Mouse (Mus musculus) CD4-positive helper T cell, adult 2 months (primary cell): ENCODE measurements at regions not wholly inside any gene's neighbourhood (a gene's known extent, or its start where the extent isn't known, plus 50 kb on each side); places are given as distances from the start of the nearest gene placed in this dataset.

ENCODE experiments used
- DNase-seq: peaks from one replicate; pipeline ENCODE4 v3.0.0-alpha.2; 2012; ENCODE audit warnings: low read depth, missing footprints, low spot score

DNA sequence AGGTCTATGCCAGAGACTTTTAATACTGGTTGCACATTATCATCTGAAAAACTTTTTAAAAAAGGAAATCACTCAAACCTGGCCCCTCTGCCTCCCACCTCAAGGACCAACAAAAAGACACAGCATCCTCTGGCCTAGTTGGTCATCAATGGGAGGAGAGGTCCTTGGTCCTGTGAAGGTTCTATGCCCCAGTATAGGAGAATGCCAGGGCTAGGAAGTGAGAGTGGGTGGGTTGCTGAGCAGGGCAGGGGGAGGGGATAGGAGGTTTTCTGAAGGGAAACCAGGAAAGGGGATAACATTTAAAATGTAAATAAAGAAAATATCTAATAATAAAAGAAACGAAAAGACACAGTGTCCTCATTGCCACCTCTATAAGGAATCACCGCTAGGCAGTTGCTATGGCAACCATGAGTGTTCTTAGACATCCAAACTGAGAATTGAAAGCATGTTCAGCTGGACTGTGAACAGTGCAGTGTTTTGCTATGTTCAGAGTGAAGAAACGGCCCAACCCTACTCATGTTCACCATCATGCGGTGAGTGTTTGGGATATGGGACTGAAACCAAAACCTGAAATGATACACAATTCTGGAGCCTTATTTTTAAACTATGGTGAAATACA, 82.5 kb upstream of the 4933402D24Rik start:
- no peak for DNase-seq

DNA sequence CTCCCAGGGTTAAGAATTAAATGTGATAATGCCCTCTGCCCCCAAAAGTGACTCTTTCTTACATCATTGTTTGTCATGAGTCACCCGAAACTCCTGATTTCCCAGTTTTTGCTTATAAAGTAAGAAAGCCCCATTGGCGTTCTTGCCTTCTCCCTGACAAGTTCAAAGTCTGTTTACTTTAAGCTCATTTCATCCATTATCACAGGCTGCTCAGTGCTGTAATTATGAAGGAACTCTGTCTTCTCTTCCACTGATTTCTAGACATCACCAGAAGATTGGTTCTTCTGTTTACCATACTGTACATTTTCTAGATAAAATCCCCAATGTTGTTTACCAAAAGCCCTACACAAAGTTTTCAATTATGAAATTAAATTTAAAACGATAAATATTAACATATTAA, 81.2 kb upstream of the 4933402D24Rik start:
- no peak for DNase-seq

DNA sequence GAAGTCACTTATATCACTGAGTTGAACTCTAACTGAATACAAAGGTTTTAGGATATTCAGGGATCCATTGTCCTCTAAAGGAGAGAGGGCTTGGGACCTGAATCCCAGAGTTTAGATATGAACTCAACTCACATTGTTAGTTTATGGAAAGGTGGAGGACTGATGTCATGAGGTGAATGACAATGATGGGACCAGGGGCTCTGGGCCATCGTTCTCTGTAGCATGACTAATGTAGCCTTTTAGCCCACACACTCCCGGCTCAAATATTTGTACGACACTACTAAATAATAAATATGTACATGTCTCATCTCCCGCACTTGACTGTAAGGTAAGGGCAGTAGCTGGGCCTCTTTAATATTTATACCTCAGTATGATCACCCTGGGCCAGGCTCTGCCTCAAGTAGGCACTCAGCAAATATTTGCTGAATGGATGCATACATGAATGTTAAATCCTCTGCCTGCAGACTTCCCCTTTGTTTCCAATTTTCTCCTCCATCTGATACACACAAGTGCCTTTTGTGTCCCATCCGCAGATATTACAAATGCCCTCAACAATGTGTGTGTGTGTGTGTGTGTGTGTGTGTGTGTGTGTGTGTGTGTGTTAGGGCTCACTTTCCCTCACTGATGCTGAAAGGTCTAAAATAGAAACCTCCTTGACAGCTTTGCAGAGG, 59.2 kb upstream of the 4933402D24Rik start:
- no peak for DNase-seq

- no peak for DNase-seq
Measured at GRCm38 (mm10) chr1:63820614-63821270, 51.7 kb upstream of the 4933402D24Rik start.

DNA sequence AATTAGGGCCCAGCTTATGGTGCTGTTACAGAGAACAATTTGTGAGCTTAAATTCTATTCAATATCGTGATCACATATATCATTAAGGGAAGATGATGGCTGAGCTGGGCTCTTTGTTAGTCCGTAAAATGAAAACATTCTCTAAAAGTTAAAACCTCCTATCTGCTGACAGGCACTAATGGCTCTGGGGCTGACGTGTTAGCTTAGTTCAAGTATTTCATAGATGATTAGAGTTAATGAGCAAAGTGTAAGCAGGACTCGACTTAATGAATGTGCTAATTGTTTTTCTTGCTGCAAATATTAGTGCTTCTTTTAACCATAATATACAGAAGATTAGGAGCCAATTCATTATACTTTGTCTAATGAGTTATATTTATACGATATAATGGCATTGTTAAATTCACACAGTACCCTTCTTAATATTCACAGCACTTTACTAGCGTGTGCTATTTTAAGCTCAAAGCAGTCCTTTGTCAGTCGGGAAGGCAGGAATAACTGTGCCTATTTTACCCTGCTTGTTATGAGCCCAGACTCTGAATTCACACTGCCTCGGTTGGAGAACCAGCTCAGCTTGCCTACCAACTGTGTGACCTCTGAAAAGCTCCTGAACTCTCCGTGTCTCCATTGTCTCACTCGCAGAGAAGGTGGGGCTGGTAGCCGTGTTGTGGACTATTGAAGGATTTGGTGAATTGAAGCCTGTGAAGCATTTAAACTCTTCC, 50.6 kb upstream of the 4933402D24Rik start:
- DNase-seq: no peak
